In genomic region chr14:40789110-40789509, GRCm38 (mm10) we compare ENCODE assay signal across 8 mouse cellular contexts.
DNase-seq lines count a peak whose midpoint lies in the region; ATAC-seq lines count a peak whose summit lies in the region.

No protein-coding gene starts in this region.

- DNase-seq in heart, adult 11 months: peak; percentile 25
- no peak for DNase-seq in heart, embryonic 10.5 days (ENCODE audit: low spot score)
- peak; percentile 3 for DNase-seq in A20 (ENCODE audit: low read depth, low spot score)
- peak; percentile 45 to 78 for DNase-seq in adrenal gland, postnatal 36 days
- peak; percentile 2 to 5 for DNase-seq in lung, adult 18-20 months
- peak; percentile 29 for DNase-seq in right cerebral cortex, postnatal 4 days
- DNase-seq in natural killer cell, adult 2 months (ENCODE audit: low spot score in 2 of 2): no peak

- no peak overlapping the region for H3K4me2 ChIP-seq in hindbrain, embryonic 12.5 days (replicated peaks)

- H3K4me3 ChIP-seq in heart, embryonic 10.5 days: no peak overlapping the region
- H3K4me3 ChIP-seq in hindbrain, embryonic 12.5 days: no peak overlapping the region

- H3K27ac ChIP-seq in heart, embryonic 10.5 days: no peak overlapping the region
- H3K27ac ChIP-seq in hindbrain, embryonic 12.5 days: no peak overlapping the region

- H3K9ac ChIP-seq in hindbrain, embryonic 12.5 days: no peak overlapping the region

- H3K9me3 ChIP-seq in heart, embryonic 10.5 days: no peaks in the 10 kb centered on the region
- H3K9me3 ChIP-seq in hindbrain, embryonic 12.5 days (replicated peaks): no peaks in the 10 kb centered on the region

- H3K4me1 ChIP-seq in heart, embryonic 10.5 days: no peaks in the 10 kb centered on the region
- no peaks in the 10 kb centered on the region for H3K4me1 ChIP-seq in hindbrain, embryonic 12.5 days

- no peaks in the 10 kb centered on the region for H3K27me3 ChIP-seq in heart, embryonic 10.5 days (ENCODE audit: insufficient read depth, poor library complexity, severe bottlenecking)
- H3K27me3 ChIP-seq in hindbrain, embryonic 12.5 days: no peaks in the 10 kb centered on the region

- WGBS in heart, embryonic 10.5 days: 34% methylated on average over 3 of the region's 3 CpGs
- WGBS in hindbrain, embryonic 12.5 days: 25% methylated on average over 3 of the region's 3 CpGs

- peak; percentile 58; the same call in 1 of the 2 replicates for ATAC-seq in hindbrain, embryonic 12.5 days (ENCODE audit: low FRiP score)

- no peaks in the 10 kb centered on the region for H3K36me3 ChIP-seq in heart, embryonic 10.5 days
- H3K36me3 ChIP-seq in hindbrain, embryonic 12.5 days: no peaks in the 10 kb centered on the region

Comparison
In these comparisons a context has a peak if more than half of its experiments do, and no peak if none do; other contexts are left out.
1. DNase-seq: peak in heart, adult 11 months (single experiment), A20 (single experiment), adrenal gland, postnatal 36 days (2 of 2), lung, adult 18-20 months (2 of 2) and right cerebral cortex, postnatal 4 days (single experiment); none in heart, embryonic 10.5 days (single experiment) and natural killer cell, adult 2 months (0 of 2).